Mouse (Mus musculus) ES-E14 (cell line): Measurements from ENCODE around the gene Tmem80. TPM values are rescaled to one million over a fixed set of nuclear protein-coding genes. Genes with fewer than 3 reads are reported as not detected.

Source experiments
- DNase-seq: peaks from one replicate; pipeline ENCODE4 v3.0.0-alpha.2; 2013; ENCODE audit warnings: low read depth, low spot score
- H3K27ac ChIP-seq: 2 replicates; pipeline ENCODE4 v1.5.1; 2012; ENCODE audit warnings: low read depth, mild to moderate bottlenecking, low read length, moderate library complexity, mixed read lengths; ENCODE audit not compliant: poor library complexity, insufficient read depth, severe bottlenecking
- H3K36me3 ChIP-seq: 2 replicates; pipeline ENCODE4 v1.6.1; 2012; ENCODE audit warnings: mild to moderate bottlenecking, low read length, moderate library complexity, mixed read lengths; ENCODE audit not compliant: control insufficient read depth, poor library complexity, insufficient read depth, severe bottlenecking
- H3K4me1 ChIP-seq, 2 experiments: fragments of 150-350 bp in 1 of 2; sonication (generic) in 1 of 2; 2 replicates each; pipeline ENCODE4 v1.6.1; 2012; ENCODE audit warnings: low read length in 2 of 2, mild to moderate bottlenecking in 1 of 2, mixed read lengths in 1 of 2; ENCODE audit not compliant: control insufficient read depth in 2 of 2, insufficient read depth in 2 of 2, poor library complexity in 1 of 2
- H3K4me3 ChIP-seq, 2 experiments: fragments of 150-350 bp in 1 of 2; sonication (generic) in 1 of 2; 2 replicates each; pipeline ENCODE4 v1.5.1; 2012; ENCODE audit warnings: low read length in 2 of 2, low read depth in 1 of 2, mild to moderate bottlenecking in 1 of 2, mixed read lengths in 1 of 2; ENCODE audit not compliant: insufficient read depth in 1 of 2, poor library complexity in 1 of 2, severe bottlenecking in 1 of 2
- H3K9ac ChIP-seq: 2 replicates; pipeline ENCODE4 v1.6.1; 2012; ENCODE audit warnings: low read depth, mild to moderate bottlenecking, low read length, mixed read lengths; ENCODE audit not compliant: poor library complexity, insufficient read depth, severe bottlenecking
- H3K9me3 ChIP-seq: fragments of 150-350 bp; sonication (generic); 2 replicates; pipeline ENCODE4 v1.6.1; 2012; ENCODE audit warnings: low read depth, mild to moderate bottlenecking, low read length; ENCODE audit not compliant: control insufficient read depth, insufficient read depth
- CHD2 ChIP-seq: IDR thresholded peaks from 2 replicates; pipeline ENCODE4 v1.6.1; 2014; ENCODE audit warnings: mild to moderate bottlenecking, low read depth, low read length, inconsistent platforms
- HCFC1 ChIP-seq: IDR thresholded peaks from 2 replicates; pipeline ENCODE4 v1.6.1; 2012; ENCODE audit warnings: low read length, inconsistent platforms, borderline replicate concordance; ENCODE audit not compliant: insufficient read depth
- MAFK ChIP-seq: IDR thresholded peaks from 2 replicates; pipeline ENCODE4 v1.6.1; 2014; ENCODE audit warnings: mild to moderate bottlenecking, low read depth, low read length, inconsistent platforms; ENCODE audit not compliant: insufficient read depth
- ZC3H11A ChIP-seq: IDR thresholded peaks from 2 replicates; pipeline ENCODE4 v1.6.1; 2012; ENCODE audit warnings: low read depth, mild to moderate bottlenecking, inconsistent platforms, low read length, borderline replicate concordance
- ZNF384 ChIP-seq: IDR thresholded peaks from 2 replicates; pipeline ENCODE4 v1.6.1; 2012; ENCODE audit warnings: low read depth, low read length, inconsistent platforms
- in situ Hi-C, 2 experiments: fragments of 600-800 bp; cut with MboI; formaldehyde crosslinking; loops; one replicate each; pipeline ENCODE4 v1.15.1; 2025; ENCODE audit warnings: low sequenced_read_pairs in 2 of 2, inconsistent platforms in 1 of 2; ENCODE audit not compliant: unreplicated experiment in 2 of 2
- total RNA-seq: library from RNA; depleted of rRNA; stranded (reverse); fragments of 300-350 nt; gene quantifications from 2 replicates; pipeline ENCODE4 v1.2.3, GENCODE M21; 2012

The Tmem80 gene
- total RNA-seq, 1 experiment = 9.7 TPM

DNA sequence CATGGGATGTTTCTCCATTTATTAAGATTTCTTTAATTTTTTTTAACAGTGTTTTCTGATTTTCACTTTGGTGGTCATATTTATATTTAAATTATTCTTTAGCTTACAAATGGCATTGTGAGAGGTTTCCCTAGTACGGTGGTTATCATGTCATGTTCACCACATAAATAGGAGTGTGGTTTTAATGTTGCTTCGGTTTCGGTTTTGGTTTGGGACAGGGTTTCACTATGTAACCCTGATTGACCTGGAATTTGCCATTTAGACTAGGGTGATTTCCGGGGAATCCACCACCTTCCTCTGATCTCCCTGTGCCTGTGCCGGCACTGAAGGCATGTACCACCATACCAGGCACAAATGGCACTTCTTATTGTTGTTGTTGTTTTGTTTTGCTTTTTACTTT lies 17.2 kb downstream of the Tmem80 start:
- no peak for DNase-seq
- no peak for TF ChIP-seq ZC3H11A
- in situ Hi-C loops = no loop called here

DNA sequence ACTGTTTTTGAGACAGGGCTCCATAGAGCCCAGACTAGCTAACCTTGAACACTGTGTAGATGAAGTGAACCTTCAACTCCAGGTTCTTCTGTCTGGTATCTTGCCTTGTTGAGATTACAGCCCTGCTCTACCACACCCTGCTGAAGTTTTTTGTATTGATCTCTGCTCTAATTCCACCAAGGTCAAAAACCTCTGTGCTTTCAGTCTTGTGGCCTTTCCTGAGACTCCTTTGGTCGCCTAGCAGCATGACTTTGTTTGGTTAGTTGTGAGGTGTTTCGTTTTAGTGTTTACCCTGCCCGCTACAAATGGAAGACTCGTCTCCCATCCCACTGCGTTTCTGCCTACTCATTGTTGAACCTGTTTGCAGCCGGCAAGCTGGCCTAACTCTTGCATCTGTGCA lies 23.5 kb downstream of the Tmem80 start:
- Histone ChIP-seq H3K4me3 (no peak overlapping the region), H3K9ac (no peak overlapping the region), H3K36me3 (no peaks in the 10 kb centered on the region), H3K9me3 (no peaks in the 10 kb centered on the region), H3K27ac (no peak overlapping the region), H3K4me1 (peaks cover 0 to 5% of the 10 kb centered on the region in 2 experiments; a peak in 1 of 4 replicates)
- in situ Hi-C loops = no loop called here
- no peak for DNase-seq
- TF ChIP-seq ZC3H11A (no peak), ZNF384 (no peak), HCFC1 (no peak), MAFK (no peak), CHD2 (no peak)

More for the DNA sequence above, 17.2 kb downstream of the Tmem80 start:
- Histone ChIP-seq H3K9me3 (no peaks in the 10 kb centered on the region), H3K9ac (no peak overlapping the region), H3K27ac (no peak overlapping the region), H3K36me3 (no peaks in the 10 kb centered on the region), H3K4me3 (no peak overlapping the region), H3K4me1 (peaks cover 9 to 14% of the 10 kb centered on the region in 2 experiments; a peak in 3 of 4 replicates)

DNA sequence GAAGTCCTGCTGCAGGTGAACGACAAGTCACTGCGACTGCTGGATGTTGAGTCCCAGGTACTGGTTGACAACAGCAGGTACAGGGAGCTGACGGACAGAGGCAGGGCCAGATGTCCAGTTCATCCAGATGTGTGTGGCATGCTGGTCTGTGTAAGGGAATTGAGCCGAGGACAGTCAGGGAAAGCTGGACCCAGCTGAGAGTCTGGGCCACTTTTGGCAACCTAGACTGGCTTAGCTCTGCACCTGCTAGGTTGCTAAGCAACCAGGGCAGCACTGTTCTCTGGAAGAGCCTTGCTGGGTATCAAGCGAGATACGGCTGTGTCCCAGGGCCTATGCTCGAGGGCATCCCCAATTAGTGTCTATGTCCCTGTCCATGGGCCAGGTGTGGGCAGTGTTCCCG lies 27.5 kb downstream of the Tmem80 start:
- Histone ChIP-seq H3K4me1 (peaks cover 0 to 15% of the 10 kb centered on the region in 2 experiments; a peak in 2 of 4 replicates), H3K36me3 (no peaks in the 10 kb centered on the region), H3K4me3 (no peak overlapping the region), H3K9ac (no peak overlapping the region), H3K27ac (no peak overlapping the region), H3K9me3 (no peaks in the 10 kb centered on the region)
- TF ChIP-seq CHD2 (no peak), ZNF384 (no peak), ZC3H11A (no peak), MAFK (no peak), HCFC1 (no peak)
- no peak for DNase-seq
- in situ Hi-C loops = no loop called here

DNA sequence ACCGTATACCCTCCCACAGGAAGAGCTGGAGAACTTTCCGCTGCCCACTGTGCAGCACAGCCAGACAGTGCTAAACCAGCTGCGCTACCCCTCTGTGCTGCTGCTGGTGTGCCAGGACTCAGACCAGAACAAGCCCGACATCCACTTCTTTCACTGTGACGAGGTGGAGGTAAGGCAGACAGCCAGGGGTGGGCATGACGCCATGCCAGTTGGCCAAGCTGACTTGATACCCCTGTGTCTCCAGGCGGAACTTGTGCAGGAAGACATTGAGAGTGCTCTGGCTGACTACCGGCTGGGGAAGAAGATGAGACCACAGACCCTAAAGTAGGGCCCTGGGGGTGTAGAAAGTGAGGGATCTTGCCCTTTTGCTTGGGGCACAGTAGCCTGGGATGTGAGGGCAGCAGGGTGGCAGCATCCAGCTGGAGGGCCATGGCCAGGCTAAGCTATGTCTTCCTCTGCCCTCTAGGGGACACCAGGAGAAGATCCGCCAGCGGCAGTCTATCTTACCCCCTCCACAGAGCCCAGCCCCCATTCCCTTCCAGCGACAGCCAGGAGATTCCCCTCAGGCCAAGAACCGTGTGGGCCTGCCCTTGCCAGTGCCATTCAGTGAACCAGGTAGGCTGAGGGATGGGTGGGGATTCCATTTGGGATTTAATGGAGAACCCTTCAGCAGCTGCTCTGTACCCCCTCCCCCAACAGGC lies 28.2 kb downstream of the Tmem80 start:
- TF ChIP-seq ZC3H11A = no peak
- H3K4me1 ChIP-seq = peaks cover 0 to 15% of the 10 kb centered on the region in 2 experiments; a peak in 2 of 4 replicates
- DNase-seq = no peak
- H3K4me3 ChIP-seq = no peak overlapping the region
- no peak overlapping the region for H3K27ac ChIP-seq
- H3K9me3 ChIP-seq = no peaks in the 10 kb centered on the region
- in situ Hi-C loops = no loop called here
- no peaks in the 10 kb centered on the region for H3K36me3 ChIP-seq
- H3K9ac ChIP-seq = no peak overlapping the region

- H3K27ac ChIP-seq = no peak overlapping the region
- no peaks in the 10 kb centered on the region for H3K9me3 ChIP-seq
- in situ Hi-C loops = no loop called here
- no peaks in the 10 kb centered on the region for H3K36me3 ChIP-seq
- no peak for DNase-seq
- no peak for TF ChIP-seq MAFK
- no peak for TF ChIP-seq CHD2
- no peak for TF ChIP-seq ZC3H11A
- TF ChIP-seq ZNF384 = no peak
- TF ChIP-seq HCFC1 = no peak
- peaks cover 0 to 18% of the 10 kb centered on the region in 2 experiments; a peak in 2 of 4 replicates for H3K4me1 ChIP-seq
- H3K4me3 ChIP-seq = no peak overlapping the region
- H3K9ac ChIP-seq = no peak overlapping the region
Measured at GRCm38 (mm10) chr7:141356971-141357370, 29.4 kb downstream of the Tmem80 start.
